Mouse (Mus musculus) embryo, embryonic 11.5 days (tissue): Measurements from ENCODE around the gene Ube2i.
"Not testable (repeated sequence)": the region's sequence is repeated elsewhere in the genome, so short reads cannot be mapped to it uniquely, and the experiment has no call there.

Experiments used
- DNase-seq: peaks from one replicate; pipeline ENCODE4 v3.0.0-alpha.2; 2012; ENCODE audit warnings: low read depth, low spot score

Ube2i gene

DNA sequence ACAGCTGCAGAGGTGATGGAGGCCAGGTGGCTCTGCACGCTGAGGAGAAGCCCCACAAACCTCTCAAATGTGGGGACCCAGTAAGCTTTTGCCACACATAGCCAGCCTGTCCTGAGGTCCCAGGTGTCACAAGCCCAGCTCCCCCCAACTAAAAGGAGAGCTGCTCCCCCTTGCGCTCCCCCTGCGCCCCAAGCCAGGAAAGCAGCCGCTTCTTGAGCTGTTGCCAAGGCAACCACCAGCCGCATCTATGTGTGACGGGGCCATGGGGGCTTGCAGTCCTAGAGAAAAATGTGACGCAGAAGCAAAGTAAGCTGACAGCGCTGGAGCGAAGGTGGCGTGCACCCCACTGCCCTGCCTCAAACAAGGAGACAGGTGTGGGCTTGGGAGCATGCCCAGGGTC lies 20.7 kb downstream of the Ube2i start:
- no peak for DNase-seq

GRCm38 (mm10) chr17:25252643-25253042 lies 21.8 kb downstream of the Ube2i start:
- no peak for DNase-seq

DNA sequence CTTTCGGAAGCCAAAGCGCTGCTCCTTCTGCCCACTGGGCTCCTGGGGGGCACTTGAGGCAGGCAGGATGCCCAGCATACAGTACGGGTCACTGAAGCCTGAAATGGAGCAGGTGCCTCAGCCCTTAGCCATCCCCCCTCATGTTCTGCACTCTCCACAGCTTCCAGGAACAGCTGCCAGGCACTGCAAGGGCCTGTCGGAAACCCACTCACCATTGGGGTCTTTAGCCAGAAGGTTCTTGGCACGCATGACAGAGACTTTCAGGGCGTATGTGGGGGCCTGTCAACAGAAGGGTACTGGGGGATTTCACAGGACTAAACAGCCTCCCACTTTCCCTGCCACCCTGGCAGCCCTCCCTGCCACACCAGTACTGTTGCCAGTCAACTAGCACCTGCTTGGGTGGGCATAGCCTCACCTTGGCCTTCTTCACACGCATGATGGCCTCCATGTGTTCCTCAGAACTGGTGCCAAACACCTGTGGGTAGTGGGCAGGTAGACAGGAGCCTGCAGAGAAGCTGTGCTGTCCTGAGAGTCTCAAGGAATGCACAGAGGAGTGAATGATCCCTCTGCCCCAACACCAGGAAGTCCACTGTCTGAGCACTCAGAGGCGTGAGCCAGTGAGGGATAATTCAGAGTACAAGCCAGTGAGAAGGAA lies 24.1 kb downstream of the Ube2i start:
- DNase-seq = no peak

- no peak for DNase-seq
Measured at GRCm38 (mm10) chr17:25248033-25248750, 26.2 kb downstream of the Ube2i start.

- DNase-seq = no peak
Measured at GRCm38 (mm10) chr17:25244239-25244638, 30.2 kb downstream of the Ube2i start.

- no peak for DNase-seq
Measured at GRCm38 (mm10) chr17:25243131-25243780, 31.2 kb downstream of the Ube2i start.

DNA sequence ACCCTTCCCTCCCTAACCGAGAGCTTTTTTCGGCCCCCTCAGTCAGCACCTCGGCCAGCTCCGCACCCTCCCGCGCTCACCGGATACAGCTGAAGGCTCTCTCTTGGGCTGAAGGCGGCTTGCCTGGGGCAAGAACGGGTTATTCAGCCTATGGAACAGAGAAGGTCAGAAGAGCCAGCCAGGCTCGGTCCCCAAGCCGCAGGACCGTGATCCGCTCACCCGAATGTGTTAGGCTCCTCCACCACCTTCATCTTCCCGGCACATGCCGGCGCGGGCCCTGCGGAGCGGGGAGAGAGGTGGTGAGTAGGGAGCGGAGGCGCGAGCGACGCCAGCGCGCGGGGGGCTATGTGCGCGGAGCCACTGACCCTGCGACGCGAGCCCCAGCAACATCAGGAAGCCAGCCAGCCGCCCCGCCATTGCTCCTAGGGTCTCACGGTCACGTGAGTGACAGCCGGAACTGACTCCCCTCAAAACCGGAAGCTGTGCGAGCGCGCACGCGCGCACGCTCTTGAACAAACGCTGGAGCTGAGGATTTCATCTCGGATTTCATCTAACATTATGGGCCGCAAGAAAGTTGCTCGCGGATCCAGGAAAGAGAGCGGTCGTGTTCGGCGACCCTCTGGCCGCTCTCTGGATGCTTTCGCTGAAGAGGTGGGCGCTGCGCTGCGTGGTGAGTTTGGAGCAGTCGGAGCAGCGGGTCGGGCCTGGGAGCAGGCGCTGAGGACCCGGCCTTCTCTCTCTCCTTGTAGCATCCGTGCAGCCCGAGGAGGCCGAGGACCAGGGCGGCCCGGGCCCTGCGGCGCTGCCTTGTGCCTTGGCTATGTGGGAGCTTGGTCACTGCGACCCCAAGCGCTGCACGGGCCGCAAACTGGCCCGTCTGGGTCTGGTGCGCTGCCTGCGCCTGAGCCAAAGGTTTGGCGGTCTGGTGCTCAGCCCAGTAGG lies 34.5 kb downstream of the Ube2i start, which contains the start of the genes Gnptg and Tsr3:
Gene Gnptg, minus strand, starts transcription at position 430 of the 942 bp plus-strand sequence.
Gene Tsr3, plus strand, starts transcription at position 476 of the 942 bp plus-strand sequence.
- DNase-seq = peak; percentile 93

GRCm38 (mm10) chr17:25235635-25236034 lies 38.8 kb downstream of the Ube2i start:
- DNase-seq = no peak

- DNase-seq = not testable (repeated sequence)
Measured at GRCm38 (mm10) chr17:25231621-25232020, 42.8 kb downstream of the Ube2i start.

DNA sequence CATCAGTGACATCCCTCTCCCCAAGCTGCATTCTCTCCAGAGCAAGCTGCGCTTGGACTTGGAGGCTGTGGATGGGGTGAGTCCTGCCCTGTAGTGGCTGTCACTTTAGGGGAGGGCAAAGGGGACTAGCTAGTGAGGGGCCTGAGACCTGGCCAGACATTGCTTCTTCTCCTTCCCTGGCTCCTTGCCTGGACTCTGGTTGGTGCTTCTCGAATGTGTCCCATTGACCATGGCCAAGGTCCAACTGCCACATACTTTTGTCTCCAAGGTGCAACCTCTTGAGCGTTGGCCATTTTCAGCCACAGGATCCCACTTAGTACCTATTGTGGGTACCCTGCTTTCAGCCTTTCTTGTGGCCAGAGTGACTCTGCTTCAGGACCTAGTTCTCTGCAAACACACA lies 43.7 kb downstream of the Ube2i start:
- no peak for DNase-seq

DNA sequence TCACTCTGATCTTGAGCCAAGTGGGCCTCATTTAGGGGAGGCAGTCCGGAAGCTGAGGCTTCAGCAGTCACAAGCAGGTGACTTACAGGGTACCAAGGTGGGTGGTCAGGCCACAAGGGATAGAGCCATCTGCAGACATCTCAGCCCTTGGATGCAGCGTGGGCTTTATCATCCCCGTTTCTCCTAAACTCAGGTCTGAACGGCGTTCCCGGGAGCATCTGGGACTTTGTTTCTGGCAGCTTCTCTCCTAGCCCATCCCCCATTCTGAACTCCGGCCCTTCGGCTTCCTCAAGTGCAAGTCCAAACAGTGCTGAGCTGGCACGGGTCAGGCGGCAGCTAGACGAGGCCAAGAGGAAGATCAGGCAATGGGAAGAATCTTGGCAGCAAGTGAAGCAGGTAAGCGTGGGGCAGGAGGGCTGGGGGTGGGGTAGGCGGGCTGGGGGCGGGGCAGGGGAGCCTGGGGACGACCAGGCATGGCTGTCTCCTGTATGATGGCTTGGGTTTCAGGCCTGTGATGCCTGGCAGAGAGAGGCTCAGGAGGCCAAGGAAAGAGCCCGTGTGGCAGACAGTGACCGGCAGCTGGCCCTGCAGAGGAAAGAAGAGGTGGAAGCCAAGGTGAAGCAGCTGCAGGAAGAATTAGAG lies 44.3 kb downstream of the Ube2i start:
- not testable (repeated sequence) for DNase-seq

- no peak for DNase-seq
Measured at GRCm38 (mm10) chr17:25227991-25228390, 46.4 kb downstream of the Ube2i start.

DNA sequence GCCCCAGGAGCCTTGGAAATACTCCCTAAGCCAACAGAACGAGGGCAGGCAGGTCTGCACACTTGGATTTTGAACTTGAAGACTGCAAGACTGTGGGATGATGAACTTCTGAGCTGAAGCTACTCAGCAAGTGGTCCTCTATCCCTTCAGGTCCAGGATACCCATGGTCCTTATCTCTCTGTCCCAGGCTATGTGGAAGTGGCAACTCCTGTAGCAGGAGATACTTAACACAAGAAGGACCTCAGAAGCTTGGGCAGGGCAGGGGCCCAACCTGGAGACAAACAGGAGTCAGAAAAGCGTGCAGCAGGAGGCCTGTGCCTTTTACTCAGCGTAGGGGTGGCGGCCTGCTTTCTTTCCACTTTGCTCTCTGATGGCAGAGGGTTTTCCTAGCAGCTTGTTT lies 48.8 kb downstream of the Ube2i start:
- no peak for DNase-seq

DNA sequence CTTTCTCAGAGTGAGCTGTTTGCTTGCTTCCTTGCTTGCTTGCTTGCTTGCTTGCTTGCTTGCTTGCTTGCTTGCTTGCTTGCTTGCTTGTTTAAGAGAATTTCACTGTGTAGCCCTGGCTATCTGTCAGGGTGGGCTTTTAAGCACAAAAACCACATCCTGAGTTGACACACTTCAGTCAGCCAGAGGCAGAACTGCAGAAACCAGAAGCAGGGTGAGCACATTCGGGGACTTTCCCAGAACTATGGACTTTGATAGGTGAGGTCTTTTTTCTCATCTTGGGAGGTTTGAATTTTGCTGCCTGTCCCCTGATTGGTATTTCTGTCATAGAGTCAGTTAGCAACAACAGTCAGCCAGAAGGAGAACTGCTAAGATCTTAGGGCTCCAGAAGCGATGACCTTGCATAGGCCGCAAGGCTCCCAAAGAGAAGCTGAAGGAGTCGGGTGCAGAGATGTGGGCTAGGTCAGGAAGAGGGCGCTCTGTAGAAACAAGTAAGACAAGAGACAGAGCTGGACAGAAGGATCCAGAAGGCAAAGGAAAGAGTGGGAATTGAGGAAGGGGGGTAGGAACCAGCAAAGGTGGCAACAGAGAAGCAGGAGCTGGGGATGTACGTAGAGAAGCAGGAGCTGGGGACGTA lies 49.7 kb downstream of the Ube2i start:
- no peak for DNase-seq

DNA sequence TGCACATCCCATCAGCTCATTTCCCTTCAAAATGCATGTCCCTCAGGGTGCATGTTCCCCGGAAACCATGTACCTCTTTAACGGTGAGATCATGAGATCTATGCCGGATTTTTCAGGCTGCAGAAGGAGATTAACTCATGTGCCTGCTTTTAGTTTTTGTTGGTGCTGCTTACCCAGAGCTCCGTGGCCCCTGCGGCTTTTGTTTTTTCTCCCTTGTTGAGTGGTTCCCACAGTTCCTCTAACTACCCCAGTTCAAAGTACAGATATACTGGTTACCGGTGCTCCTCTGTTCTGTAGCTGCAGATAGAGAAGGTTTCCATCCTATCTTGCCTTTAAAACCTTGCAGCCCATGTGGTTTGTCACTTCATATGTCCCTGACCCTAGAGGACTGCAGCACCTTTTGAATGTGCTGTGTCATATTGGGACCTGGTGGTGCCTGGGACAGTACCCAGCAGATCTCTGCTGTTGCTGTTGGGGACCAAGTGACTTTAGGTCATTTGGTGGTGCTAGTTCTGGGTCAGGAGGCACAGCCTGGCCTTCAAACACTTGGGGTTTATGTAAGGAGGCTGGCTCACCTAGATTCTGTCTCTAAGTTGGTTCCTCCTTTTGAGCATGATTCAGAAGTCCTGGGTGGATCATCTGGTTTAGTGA lies 51.3 kb downstream of the Ube2i start:
- no peak for DNase-seq

GRCm38 (mm10) chr17:25222504-25222940 lies 51.9 kb downstream of the Ube2i start:
- DNase-seq = not testable (repeated sequence)

DNA sequence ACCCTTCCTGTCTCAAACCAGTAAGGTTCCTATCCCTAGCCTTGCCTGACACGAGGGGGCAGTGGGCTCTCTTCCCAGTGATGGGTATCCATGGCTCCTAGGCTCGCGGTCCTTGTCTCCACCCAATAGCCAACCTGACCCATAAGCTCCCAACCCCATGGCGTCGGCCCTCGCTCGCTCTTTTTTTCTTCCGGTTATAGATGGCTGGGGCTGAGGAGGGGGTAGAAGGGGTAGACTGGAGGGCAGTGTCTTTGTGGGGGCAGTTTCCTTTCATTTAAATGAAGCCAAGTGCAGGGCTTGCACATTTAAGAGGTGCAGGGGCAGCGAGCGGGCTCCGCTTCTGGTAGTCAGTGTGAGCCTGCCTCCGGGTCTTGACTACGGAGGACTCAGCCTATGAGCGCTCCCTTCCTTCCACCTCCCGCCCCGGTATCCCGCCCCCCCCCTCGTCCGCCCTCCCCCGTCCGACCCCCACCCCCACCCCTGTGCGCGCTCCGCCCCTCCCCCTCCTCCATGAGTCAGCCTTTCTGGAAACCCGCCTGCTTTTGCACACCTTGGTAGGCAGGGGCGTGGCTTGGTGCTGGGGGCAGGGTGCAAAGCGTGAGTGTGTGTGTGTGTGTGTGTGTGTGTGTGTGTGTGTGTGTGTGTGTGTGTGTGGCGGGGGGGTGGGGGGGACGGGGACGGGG lies 52.5 kb downstream of the Ube2i start:
- no peak for DNase-seq

DNA sequence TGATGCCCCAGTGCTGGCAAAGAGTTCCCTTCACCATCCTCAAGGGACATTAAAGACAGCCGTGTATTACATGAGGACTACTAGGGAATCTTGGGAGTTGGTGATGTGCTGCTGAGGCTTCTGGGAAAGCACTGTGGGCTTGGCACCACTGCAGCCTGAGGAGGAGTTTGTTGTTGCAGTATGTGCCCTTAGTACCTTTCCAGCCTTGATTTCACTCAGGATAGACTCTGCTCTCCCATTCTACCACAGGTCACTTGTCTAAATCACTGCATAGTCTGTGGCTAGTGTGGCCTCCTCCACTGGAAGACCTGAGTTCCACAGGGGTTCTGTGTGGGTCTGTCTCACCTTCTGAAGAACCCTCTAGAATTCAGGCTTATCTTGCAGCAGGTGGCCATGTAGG lies 53.7 kb downstream of the Ube2i start:
- no peak for DNase-seq
